Mouse (Mus musculus) bone marrow, adult 2 months (tissue): ENCODE measurements around the gene Foxp4. TPM values are rescaled to one million over a fixed set of nuclear protein-coding genes. Genes with fewer than 3 reads are reported as not detected.
A peak's percentile ranks its signal among the peaks of the same experiment; 100 is the strongest.

ENCODE experiments used
- H3K27ac ChIP-seq: fragments of 200-500 bp; 2 replicates; pipeline ENCODE4 v1.5.1; 2012; ENCODE audit warnings: low read depth, mild to moderate bottlenecking, control low read depth, inconsistent platforms, low read length; ENCODE audit not compliant: control insufficient read depth, poor library complexity, insufficient read depth
- H3K4me1 ChIP-seq: fragments of 200-500 bp; 2 replicates; pipeline ENCODE4 v1.6.1; 2011; ENCODE audit warnings: low read length; ENCODE audit not compliant: control insufficient read depth, insufficient read depth
- H3K4me3 ChIP-seq: fragments of 200-500 bp; replicated peaks from 2 replicates; pipeline ENCODE3; 2011; ENCODE audit warnings: mild to moderate bottlenecking, low read depth, low read length, control low read depth; ENCODE audit not compliant: control insufficient read depth
- CTCF ChIP-seq: fragments of 200-500 bp; IDR thresholded peaks from 2 replicates; pipeline ENCODE4 v1.5.1; 2011; ENCODE audit warnings: low read length, control low read depth; ENCODE audit not compliant: control insufficient read depth, insufficient read depth
- POLR2A ChIP-seq: fragments of 200-500 bp; IDR thresholded peaks from 2 replicates; pipeline ENCODE4 v1.6.1; 2011; ENCODE audit warnings: low read depth, mild to moderate bottlenecking, control low read depth, low read length, borderline replicate concordance; ENCODE audit not compliant: control insufficient read depth
- WGBS: fragments of 180-500 bp; shearing (Covaris S2); methylation state at CpG from one replicate; pipeline ENCODE4 v1.1.7; 2018; 5-methylcytosine and 5-hydroxymethylcytosine counted together
- polyA plus RNA-seq: library from polyadenylated mRNA; stranded (reverse); fragments of >200 nt; gene quantifications from 2 replicates; pipeline ENCODE4 v1.2.4, GENCODE M21; 2011; ENCODE audit warnings: low replicate concordance; ENCODE audit not compliant: missing spikeins, insufficient read depth, insufficient read length

The Foxp4 gene
- polyA plus RNA-seq, 1 experiment: 14.6 TPM

GRCm38 (mm10) chr17:47850639-47851314 lies 73.7 kb downstream of the Foxp4 start:
- Histone ChIP-seq H3K4me1 (peaks cover 3% of the 10 kb centered on the region; the same call in 1 of the 2 replicates), H3K4me3 (no peak overlapping the region), H3K27ac (no peak overlapping the region)
- TF ChIP-seq POLR2A: no peak
- no peak for TF ChIP-seq CTCF
- WGBS: 38% methylated on average over 7 of the region's 7 CpGs

- H3K4me1 ChIP-seq: peaks cover 3% of the 10 kb centered on the region; the same call in 1 of the 2 replicates
- TF ChIP-seq POLR2A: no peak
- TF ChIP-seq CTCF: no peak
- H3K4me3 ChIP-seq: no peak overlapping the region
- WGBS: 76% methylated on average over 3 of the region's 3 CpGs
- no peak overlapping the region for H3K27ac ChIP-seq
Observed at GRCm38 (mm10) chr17:47850035-47850434, 74.4 kb downstream of the Foxp4 start.

- Histone ChIP-seq H3K4me3 (no peak overlapping the region), H3K4me1 (no peaks in the 10 kb centered on the region; the same call in 1 of the 2 replicates), H3K27ac (no peak overlapping the region)
- WGBS: 85% methylated on average over 6 of the region's 6 CpGs
- TF ChIP-seq POLR2A (no peak), CTCF (0 out of 2 replicates have a peak, but pooled peaks have one; percentile 13)
Observed at GRCm38 (mm10) chr17:47847985-47848384, 76.5 kb downstream of the Foxp4 start.

GRCm38 (mm10) chr17:47845609-47846008 lies 78.8 kb downstream of the Foxp4 start:
- no peaks in the 10 kb centered on the region; the same call in 1 of the 2 replicates for H3K4me1 ChIP-seq
- 85% methylated on average over 11 of the region's 11 CpGs for WGBS
- no peak for TF ChIP-seq POLR2A
- TF ChIP-seq CTCF: no peak
- no peak overlapping the region for H3K4me3 ChIP-seq
- no peak overlapping the region for H3K27ac ChIP-seq

GRCm38 (mm10) chr17:47843465-47843864 lies 81.0 kb downstream of the Foxp4 start:
- Histone ChIP-seq H3K4me1 (no peaks in the 10 kb centered on the region; the same call in 1 of the 2 replicates), H3K27ac (no peak overlapping the region), H3K4me3 (no peak overlapping the region)
- TF ChIP-seq POLR2A (no peak), CTCF (peak; percentile 13; the same call in 1 of the 2 replicates)
- 86% methylated on average over 3 of the region's 3 CpGs for WGBS

GRCm38 (mm10) chr17:47841931-47842623 lies 82.4 kb downstream of the Foxp4 start:
- TF ChIP-seq POLR2A: no peak
- TF ChIP-seq CTCF: no peak
- Histone ChIP-seq H3K4me3 (no peak overlapping the region), H3K27ac (no peak overlapping the region), H3K4me1 (no peaks in the 10 kb centered on the region; the same call in 1 of the 2 replicates)
- 15% methylated on average over 19 of the region's 19 CpGs for WGBS

GRCm38 (mm10) chr17:47841521-47841920 lies 82.9 kb downstream of the Foxp4 start:
- no peak overlapping the region for H3K27ac ChIP-seq
- H3K4me3 ChIP-seq: no peak overlapping the region
- no peaks in the 10 kb centered on the region; the same call in 1 of the 2 replicates for H3K4me1 ChIP-seq
- WGBS: 74% methylated on average over 8 of the region's 8 CpGs
- TF ChIP-seq POLR2A (no peak), CTCF (no peak)

GRCm38 (mm10) chr17:47837808-47838207 lies 86.6 kb downstream of the Foxp4 start:
- TF ChIP-seq CTCF (no peak), POLR2A (no peak)
- 7% methylated on average over 6 of the region's 6 CpGs for WGBS
- Histone ChIP-seq H3K27ac (no peak overlapping the region), H3K4me3 (no peak overlapping the region), H3K4me1 (no peaks in the 10 kb centered on the region; the same call in 1 of the 2 replicates)

GRCm38 (mm10) chr17:47834482-47834767 lies 90.0 kb downstream of the Foxp4 start, which contains the start of gene Mdfi:
Gene Mdfi, minus strand, starts transcription at chr17:47834691.
- Histone ChIP-seq H3K27ac (no peak within 1 kb of the TSS), H3K4me3 (no peak within 1 kb of the TSS), H3K4me1 (no peaks in the 10 kb centered on the region; the same call in 1 of the 2 replicates)
- WGBS: 13% methylated on average over 18 of the region's 18 CpGs
- no peak for TF ChIP-seq CTCF
- TF ChIP-seq POLR2A: no peak
